8 mouse cellular contexts compared by ENCODE assay signal in genomic region chr11:109650788-109651565, GRCm38 (mm10). TPM values are rescaled to one million over a fixed set of nuclear protein-coding genes. Genes with fewer than 3 reads are reported as not detected.
DNase-seq lines count a peak whose midpoint lies in the region; ATAC-seq and TF ChIP-seq lines count a peak whose summit lies in the region.

No protein-coding gene starts in this region.

- WGBS in forebrain, postnatal 0 days: 2% methylated on average over 74 of the region's 90 CpGs
- WGBS in lung, embryonic 16.5 days: 1% methylated on average over 75 of the region's 90 CpGs

- peak overlapping the region; percentile 76 for H3K4me2 ChIP-seq in forebrain, postnatal 0 days (ENCODE audit: low read depth)
- H3K4me2 ChIP-seq in lung, embryonic 16.5 days (ENCODE audit: low read depth, low read length): peak overlapping the region; percentile 95

- peaks cover 28% of the 10 kb centered on the region for H3K27me3 ChIP-seq in G1E (ENCODE audit: insufficient read depth, low read length)
- H3K27me3 ChIP-seq in forebrain, postnatal 0 days (ENCODE audit: insufficient read depth, low read length): no peaks in the 10 kb centered on the region
- H3K27me3 ChIP-seq in lung, embryonic 16.5 days (ENCODE audit: control insufficient read depth, insufficient read depth, low read depth, low read length): no peaks in the 10 kb centered on the region

- no peaks in the 10 kb centered on the region for H3K9me3 ChIP-seq in G1E (replicated peaks)
- no peaks in the 10 kb centered on the region for H3K9me3 ChIP-seq in forebrain, postnatal 0 days (ENCODE audit: low read length)
- H3K9me3 ChIP-seq in lung, embryonic 16.5 days (ENCODE audit: control insufficient read depth, low read length): no peaks in the 10 kb centered on the region

- H3K36me3 ChIP-seq in G1E (replicated peaks): peaks cover 30% of the 10 kb centered on the region
- H3K36me3 ChIP-seq in forebrain, postnatal 0 days (ENCODE audit: insufficient read depth): peaks cover 11% of the 10 kb centered on the region
- peaks cover 15% of the 10 kb centered on the region for H3K36me3 ChIP-seq in lung, embryonic 16.5 days (ENCODE audit: control insufficient read depth, insufficient read depth, low read length)

- no peak for TF ChIP-seq CTCF in G1E (IDR thresholded peaks at IDR 0.05; ENCODE audit: low read depth, low read length)
- no peak for TF ChIP-seq CTCF in forebrain, postnatal 0 days (IDR thresholded peaks at IDR 0.05; ENCODE audit: low read depth)

- ATAC-seq in G1E (ENCODE audit: extremely low read depth, insufficient number of reproducible peaks, low FRiP score, poor library complexity, severe bottlenecking): peak; percentile 87
- peak; percentile 94 for ATAC-seq in forebrain, postnatal 0 days
- ATAC-seq in hematopoietic stem cell, adult 5-6 weeks (replicated peaks in 1 of 2; ENCODE audit: insufficient read depth in 1 of 2, low FRiP score in 2 of 2, low TSS enrichment in 1 of 2, low read depth in 1 of 2, poor library complexity in 2 of 2, severe bottlenecking in 2 of 2): peak; percentile 75 to 78
- peak; percentile 96 for ATAC-seq in lung, embryonic 16.5 days (ENCODE audit: low read depth)

- peaks cover 55% of the 10 kb centered on the region for H3K4me1 ChIP-seq in G1E (ENCODE audit: insufficient read depth, low read depth, low read length)
- H3K4me1 ChIP-seq in forebrain, postnatal 0 days (ENCODE audit: insufficient read depth): peaks cover 33% of the 10 kb centered on the region
- H3K4me1 ChIP-seq in lung, embryonic 16.5 days (replicated peaks; ENCODE audit: control insufficient read depth, insufficient read depth, low read length): peaks cover 30% of the 10 kb centered on the region

- peak; percentile 97 for DNase-seq in G1E (ENCODE audit: low spot score)
- peak; percentile 95 to 96 for DNase-seq in cerebellum, adult 18-20 months
- DNase-seq in forebrain, postnatal 0 days: peak; percentile 98
- peak; percentile 79 for DNase-seq in layer of hippocampus, adult 9-10 months (ENCODE audit: low spot score)
- peak; percentile 86 for DNase-seq in ovary, postnatal 10 days (ENCODE audit: low spot score)
- peak; percentile 89 to 91 for DNase-seq in thymus, postnatal 10 days (ENCODE audit: low spot score in 2 of 2)

- peak overlapping the region; percentile 95 for H3K4me3 ChIP-seq in G1E (ENCODE audit: low read depth, low read length)
- peak overlapping the region; percentile 93 for H3K4me3 ChIP-seq in forebrain, postnatal 0 days (ENCODE audit: low read depth, low read length)
- peak overlapping the region; percentile 94 for H3K4me3 ChIP-seq in lung, embryonic 16.5 days (ENCODE audit: low read length)

- peak overlapping the region; percentile 88 for H3K9ac ChIP-seq in forebrain, postnatal 0 days
- peak overlapping the region; percentile 95 for H3K9ac ChIP-seq in lung, embryonic 16.5 days (ENCODE audit: low read length)

- peak overlapping the region; percentile 95 for H3K27ac ChIP-seq in forebrain, postnatal 0 days (ENCODE audit: low read depth, low read length)
- peak overlapping the region; percentile 96 for H3K27ac ChIP-seq in lung, embryonic 16.5 days (ENCODE audit: low read length)

RNA-seq across cellular contexts. Expression of gene Prkar1a, which starts 1.8 kb away (rescaled TPM):
- total RNA-seq in G1E (2014; fragmentation: Nextera tagmentation) (116 and 134 TPM in 2 replicates), G1E (2017) (83.6 and 85.6 TPM in 2 replicates)
- 74.6 and 74.8 TPM in 2 replicates for polyA plus RNA-seq in G1E (2012)
- 231 and 294 TPM in 2 replicates for total RNA-seq in forebrain, postnatal 0 days (2014; rRNA removed)
- polyA plus RNA-seq in forebrain, postnatal 0 days (2015; fragmentation: Nextera tagmentation; extraction: Ambion mirVana): 418 and 468 TPM in 2 replicates
- total RNA-seq in hematopoietic stem cell, adult 5-6 weeks (2017): 129 and 145 TPM in 2 replicates
- polyA plus RNA-seq in lung, embryonic 16.5 days (2015; fragmentation: Nextera tagmentation; extraction: Ambion mirVana): 393 and 407 TPM in 2 replicates

RNA-seq across cellular contexts. Expression of gene Wipi1, which starts 39.2 kb away (rescaled TPM):
- 14.0 and 15.0 TPM in 2 replicates for total RNA-seq in G1E (2014; fragmentation: Nextera tagmentation)
- 4.8 and 5.0 TPM in 2 replicates for total RNA-seq in G1E (2017)
- 12.6 and 15.4 TPM in 2 replicates for polyA plus RNA-seq in G1E (2012)
- 10.8 and 10.9 TPM in 2 replicates for total RNA-seq in forebrain, postnatal 0 days (2014; rRNA removed)
- 11.8 and 16.5 TPM in 2 replicates for polyA plus RNA-seq in forebrain, postnatal 0 days (2015; fragmentation: Nextera tagmentation; extraction: Ambion mirVana)
- total RNA-seq in hematopoietic stem cell, adult 5-6 weeks (2017): 3.8 and 4.1 TPM in 2 replicates
- polyA plus RNA-seq in lung, embryonic 16.5 days (2015; fragmentation: Nextera tagmentation; extraction: Ambion mirVana): 44.2 and 46.4 TPM in 2 replicates

Comparison
In these comparisons a context has a peak if more than half of its experiments do, and no peak if none do; other contexts are left out.
1. Peak in every context shown above with its lines: DNase-seq, ATAC-seq, H3K4me3 ChIP-seq and H3K27ac ChIP-seq.